Mouse (Mus musculus): ENCODE measurements at regions not wholly inside any gene's neighbourhood (a gene's known extent, or its start where the extent isn't known, plus 50 kb on each side); places are given as distances from the start of the nearest gene placed in this dataset.
A peak's percentile ranks its signal among the peaks of the same experiment; 100 is the strongest.

- intact Hi-C loops (cut with DNase I), result no loop called here
- DNase-seq (ENCODE audit: extremely low spot score in 1 of 2, low spot score in 2 of 2), result no peak
Observed at GRCm38 (mm10) chr9:89807381-89807780, 69.1 kb upstream of the Ankrd34c start.

- intact Hi-C loops (cut with DNase I), result no loop called here
- no peak for DNase-seq (ENCODE audit: extremely low spot score in 1 of 2, low spot score in 2 of 2)
Observed at GRCm38 (mm10) chr9:89802658-89803057, 64.4 kb upstream of the Ankrd34c start.

DNA sequence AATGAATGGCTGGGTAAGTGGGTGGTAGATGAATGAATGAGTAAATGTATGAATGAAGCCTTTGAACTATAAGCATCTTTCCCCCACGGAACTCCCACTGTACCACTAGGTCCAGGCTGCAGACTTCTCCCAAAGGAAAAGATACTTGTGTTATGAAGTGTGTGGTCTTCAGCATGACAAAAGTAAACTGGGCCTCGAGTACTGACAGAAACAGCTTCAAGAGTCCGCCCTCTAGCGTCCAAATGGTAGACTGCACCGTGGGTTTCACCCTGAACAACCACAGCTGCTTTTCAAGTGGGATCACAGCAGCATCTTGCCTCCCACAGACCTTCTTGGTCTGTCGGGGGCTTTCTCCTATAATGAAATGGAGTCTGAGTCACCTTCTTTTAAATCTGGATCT, 54.7 kb upstream of the Ankrd34c start:
- DNase-seq (ENCODE audit: extremely low spot score in 1 of 2, low spot score in 2 of 2), result peak; percentile 72 to 73
- intact Hi-C loops (cut with DNase I), result loop anchor here (5.0 to 10.0 kb wide), 2 partner anchors 58 to 86 kb away; partner anchors contain the start of genes Ankrd34c and Tmed3

GRCm38 (mm10) chr9:89789926-89790325, 51.7 kb upstream of the Ankrd34c start:
- intact Hi-C loops (cut with DNase I), result loop anchor here (5.0 to 10.0 kb wide), 2 partner anchors 55 to 83 kb away; partner anchors contain the start of genes Ankrd34c and Tmed3
- no peak for DNase-seq (ENCODE audit: extremely low spot score in 1 of 2, low spot score in 2 of 2)

- no peak for DNase-seq (ENCODE audit: extremely low spot score in 1 of 2, low spot score in 2 of 2)
- intact Hi-C loops (cut with DNase I), result no loop called here
Observed at GRCm38 (mm10) chr9:89788651-89789050, 50.4 kb upstream of the Ankrd34c start.

Small RNAs in the stretch of these regions (microRNA-seq; reads per million reads assigned to microRNA genes)
- gene Mir184, result 63.0 reads per million, percentile 52 among the genes with 10 or more reads in this experiment

Data from left cerebral cortex, postnatal 10 days (tissue).